Mouse (Mus musculus) mature B cell (primary cell): ENCODE results near the gene Homez.

Experiments used
- in situ Hi-C: fragments of 300-500 bp; cut with MboI; formaldehyde crosslinking; loops from 2 replicates; pipeline ENCODE4 v1.14.3; 2019

Gene Homez

DNA sequence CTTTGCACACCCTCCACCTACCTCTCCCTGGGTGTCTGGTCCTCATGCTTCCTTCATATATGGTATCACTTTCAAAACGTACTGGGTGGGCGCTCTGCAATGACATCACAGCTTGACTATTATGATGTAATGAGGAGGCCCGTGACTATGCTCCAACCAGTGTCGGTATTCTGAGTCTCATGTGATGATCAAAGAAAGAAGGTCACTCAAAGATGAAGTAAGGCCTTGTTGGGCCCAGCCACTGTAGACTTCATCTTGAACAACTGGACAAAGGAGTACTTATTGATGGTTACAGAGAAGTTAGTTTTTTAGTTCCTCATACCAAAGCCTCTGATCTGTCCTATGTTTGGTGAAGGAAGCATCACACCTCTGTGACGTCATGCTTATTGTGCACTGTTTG is at the start of gene Homez:
Homez (minus strand) TSS at position 101 of the 400 bp plus-strand sequence.
- in situ Hi-C loops = no loop called here

DNA sequence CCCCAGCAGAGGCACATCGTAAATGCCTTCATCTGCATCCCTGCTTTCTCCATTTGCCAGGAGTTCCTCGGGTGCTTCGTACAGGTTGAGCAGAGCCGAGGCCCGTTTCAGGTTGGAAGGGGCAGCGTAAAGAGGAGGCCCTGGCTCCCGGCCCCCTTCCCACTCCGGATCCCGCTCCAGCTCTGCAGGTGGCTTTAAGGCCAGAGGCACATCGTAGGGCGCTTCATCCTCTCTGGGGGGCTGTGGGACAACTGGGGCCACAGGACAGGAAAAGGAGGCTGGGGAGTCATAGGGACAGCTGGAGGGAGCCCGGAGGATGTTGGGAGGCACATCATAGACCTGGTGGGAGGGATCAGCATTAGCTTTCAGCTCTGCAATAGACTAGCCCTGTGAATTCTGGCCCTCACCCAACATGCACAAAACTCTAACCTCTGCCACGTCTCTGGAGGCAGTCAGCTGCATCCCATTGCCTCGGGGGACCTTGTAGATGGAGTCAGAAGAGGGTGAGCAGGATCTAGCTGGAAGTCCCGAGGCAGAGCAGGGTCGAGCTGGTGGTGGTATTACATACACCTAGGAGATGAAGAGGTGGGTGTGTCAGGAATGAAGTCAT is 49.4 kb upstream of the Homez start:
- in situ Hi-C loops = no loop called here

DNA sequence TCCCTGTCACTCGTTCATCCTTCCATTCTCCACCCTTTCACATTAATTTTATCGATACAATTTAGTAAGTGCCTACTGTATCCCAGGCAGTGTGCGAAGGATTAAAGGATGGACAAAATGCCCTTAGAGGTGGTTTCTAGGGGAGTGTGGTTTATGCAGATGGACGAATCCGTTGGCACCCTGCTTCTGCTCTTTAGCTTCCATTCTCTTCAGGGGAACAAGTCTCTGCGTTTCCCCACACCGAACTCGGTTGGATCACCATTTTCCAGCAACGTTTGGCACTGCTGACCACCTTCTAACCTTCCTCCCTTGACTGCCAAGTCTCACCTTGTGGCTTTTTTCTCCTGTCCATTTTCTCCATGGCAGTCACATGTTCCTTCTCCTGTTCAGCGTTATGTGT is 42.6 kb upstream of the Homez start:
- in situ Hi-C loops = no loop called here

DNA sequence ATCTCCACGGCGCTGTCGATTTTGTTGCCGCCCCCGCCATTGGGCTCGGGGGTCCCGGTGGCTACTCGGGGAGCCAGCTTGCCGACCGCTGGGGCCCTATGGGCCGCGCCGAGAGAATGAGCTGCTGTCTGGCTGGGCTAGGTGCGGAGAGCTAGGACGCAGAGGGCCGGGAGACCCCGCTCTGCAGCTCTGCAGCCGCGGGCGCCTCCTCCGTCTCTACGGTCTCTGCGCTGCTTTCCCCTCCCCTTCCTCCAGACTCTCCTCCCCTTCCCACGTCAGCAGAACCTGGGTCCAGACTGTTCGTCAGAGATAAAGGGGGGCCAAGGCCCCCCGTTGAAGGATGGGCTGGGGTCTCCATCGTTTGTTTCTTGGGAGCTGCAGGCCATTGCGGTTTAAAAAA is 42.1 kb upstream of the Homez start, which contains the start of gene Slc22a17:
Slc22a17 (minus strand) TSS at position 247 of the 400 bp plus-strand sequence.
- in situ Hi-C loops = no loop called here

DNA sequence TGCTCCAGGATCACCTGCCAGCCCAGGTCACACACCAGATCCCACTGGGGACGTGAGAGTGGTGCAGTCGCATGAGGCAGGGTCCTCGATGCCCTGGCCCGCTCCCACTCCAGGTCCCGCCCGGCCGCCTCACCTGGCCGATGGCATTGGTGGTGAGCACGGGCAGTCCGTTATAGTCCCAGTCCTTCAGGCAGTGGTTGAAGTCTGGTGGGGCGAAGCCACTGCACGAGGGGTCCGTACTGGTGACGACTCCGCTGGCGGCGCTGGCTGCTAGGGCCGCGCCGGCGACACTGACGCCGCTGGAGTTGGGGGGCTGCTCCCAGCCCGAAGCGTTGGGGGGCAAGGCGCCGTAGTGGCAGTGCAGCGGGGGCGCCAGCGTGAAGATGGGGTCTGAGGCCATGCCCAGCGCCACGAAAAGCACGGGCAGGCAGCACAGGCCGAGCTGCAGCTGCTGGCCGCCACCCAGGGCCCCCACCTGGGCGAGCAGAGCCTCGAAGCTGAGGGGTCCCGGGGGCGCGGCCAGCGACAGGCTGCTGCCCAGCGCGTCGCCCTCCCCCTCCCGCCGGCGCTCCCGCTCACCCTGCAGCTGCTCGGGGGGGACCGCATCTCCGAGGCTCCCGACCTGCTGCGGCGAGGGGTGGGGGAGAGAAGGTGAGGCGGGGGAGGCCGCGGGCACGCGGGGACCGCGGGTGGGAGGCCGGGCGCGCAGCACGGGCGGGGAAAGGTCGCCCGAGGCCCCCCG is 41.5 kb upstream of the Homez start:
- in situ Hi-C loops = no loop called here

DNA sequence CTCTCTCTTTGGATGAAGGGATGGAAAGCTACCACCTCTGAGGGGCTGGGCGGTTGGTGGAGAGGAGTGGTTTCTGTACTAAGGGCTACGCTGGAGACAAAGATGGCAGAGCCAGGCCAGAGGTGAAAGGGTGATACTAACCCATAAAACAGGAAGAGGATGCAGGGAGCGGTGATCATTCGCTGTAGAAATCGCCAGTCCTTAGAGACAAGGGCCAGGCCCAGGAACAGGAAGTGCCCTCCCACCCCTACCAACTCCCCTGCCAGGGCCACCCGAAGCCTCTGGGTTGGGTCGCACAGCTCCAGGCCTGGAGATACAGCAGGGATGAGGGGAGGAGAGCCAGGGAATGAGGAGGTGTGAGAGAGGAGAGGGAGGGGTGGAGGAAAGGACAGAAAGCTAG is 37.9 kb upstream of the Homez start:
- in situ Hi-C loops = loop anchor here (10.0 kb wide), 1 partner anchor 106 kb away; the partner anchor contains the start of gene Ngdn

DNA sequence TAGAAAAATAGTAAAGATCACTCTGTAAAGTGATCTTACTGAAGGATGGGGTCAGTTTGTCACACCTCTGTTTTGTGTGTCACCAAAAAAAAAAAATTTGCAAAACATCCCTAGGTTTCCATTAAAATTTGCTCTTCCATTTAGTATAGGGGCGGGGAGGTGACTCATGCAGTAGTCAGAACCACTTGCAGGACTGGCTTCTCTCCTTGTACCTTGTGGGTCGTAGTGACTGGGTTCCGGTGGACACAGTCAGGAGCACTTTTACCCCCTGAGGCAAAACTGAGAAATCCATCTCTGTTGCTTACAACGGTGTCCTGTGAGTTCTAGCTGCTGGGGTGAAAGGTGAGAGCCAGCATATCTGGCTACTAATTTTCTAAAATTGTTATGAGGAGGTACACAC is 32.9 kb upstream of the Homez start:
- in situ Hi-C loops = loop anchor here (10.0 kb wide), 1 partner anchor 111 kb away; the partner anchor contains the start of gene Ngdn

DNA sequence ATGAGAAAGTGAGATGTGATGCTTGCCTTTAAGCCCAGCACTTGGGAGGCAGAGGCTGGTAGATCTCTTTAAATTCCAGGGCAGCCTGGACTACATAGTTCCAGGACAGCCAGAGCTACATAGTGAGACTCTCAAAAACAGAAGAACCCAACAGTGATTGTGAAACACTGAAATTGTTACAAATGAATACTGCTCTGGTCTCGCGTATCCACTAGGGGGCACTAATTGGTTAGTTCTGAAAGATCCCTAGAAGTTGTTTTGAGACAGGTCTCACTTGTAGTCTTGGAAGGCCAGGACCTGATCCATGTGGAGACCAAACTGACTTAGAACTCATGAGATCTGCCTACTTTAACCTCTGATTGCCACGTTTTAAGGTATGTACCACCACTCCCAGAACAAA is 29.6 kb upstream of the Homez start:
- in situ Hi-C loops = loop anchor here (10.0 kb wide), 1 partner anchor 114 kb away; the partner anchor contains the start of gene Ngdn

DNA sequence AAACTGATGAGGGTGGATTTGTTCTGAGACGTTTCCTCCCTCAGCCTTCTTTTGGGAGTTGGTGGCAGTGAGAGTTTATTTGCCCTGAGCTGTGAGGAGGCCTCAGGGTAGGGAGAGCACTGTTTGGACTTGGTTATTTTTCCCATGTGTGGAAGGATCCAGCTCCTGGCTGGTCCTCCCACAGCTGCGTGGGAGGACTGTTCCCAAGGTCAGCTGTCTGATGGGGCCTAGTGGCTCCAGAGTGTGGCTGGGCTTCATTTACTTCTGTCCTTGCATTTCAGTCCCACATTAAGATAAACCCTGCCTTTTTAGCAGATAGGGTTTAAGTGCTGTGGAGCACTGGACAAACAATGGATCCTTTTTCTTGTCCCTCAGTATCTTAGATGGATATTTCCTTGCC is 26.7 kb upstream of the Homez start:
- in situ Hi-C loops = no loop called here

DNA sequence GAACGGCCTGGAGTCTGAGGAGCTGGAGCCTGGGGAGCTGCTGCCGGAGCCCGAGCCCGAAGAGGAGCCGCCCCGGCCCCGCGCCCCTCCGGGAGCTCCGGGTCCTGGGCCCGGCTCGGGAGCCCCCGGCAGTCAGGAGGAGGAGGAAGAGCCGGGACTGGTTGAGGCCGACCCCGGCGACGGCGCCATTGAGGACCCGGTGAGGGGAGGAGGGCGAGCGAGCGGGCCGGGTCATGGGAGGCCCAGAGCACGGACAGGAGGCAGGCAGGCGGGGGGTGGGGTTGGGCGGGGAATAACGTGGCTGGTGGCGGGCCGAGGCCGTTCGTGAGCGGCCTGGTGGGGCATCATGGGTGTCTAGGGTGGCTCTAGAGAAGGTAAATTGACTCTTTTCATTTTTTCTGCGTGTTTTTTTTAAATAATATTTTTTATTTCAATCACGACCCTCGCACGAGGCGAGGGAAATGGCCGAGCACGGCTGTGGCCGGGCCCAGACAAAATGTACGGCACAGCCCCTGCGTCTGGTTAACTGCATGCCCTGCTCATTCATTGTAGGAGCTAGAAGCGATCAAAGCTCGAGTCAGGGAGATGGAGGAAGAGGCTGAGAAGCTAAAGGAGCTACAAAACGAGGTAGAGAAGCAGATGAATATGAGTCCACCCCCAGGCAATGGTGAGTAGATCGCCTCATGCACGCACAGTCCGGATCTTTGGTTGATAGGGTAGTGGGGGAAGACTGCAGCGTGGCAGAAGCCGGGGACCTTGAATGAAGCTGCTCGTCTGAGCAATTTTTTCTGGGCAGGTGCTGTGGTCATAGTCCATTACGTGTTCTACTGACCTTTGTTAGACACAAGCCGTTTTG is 23.8 kb upstream of the Homez start:
- in situ Hi-C loops = no loop called here

DNA sequence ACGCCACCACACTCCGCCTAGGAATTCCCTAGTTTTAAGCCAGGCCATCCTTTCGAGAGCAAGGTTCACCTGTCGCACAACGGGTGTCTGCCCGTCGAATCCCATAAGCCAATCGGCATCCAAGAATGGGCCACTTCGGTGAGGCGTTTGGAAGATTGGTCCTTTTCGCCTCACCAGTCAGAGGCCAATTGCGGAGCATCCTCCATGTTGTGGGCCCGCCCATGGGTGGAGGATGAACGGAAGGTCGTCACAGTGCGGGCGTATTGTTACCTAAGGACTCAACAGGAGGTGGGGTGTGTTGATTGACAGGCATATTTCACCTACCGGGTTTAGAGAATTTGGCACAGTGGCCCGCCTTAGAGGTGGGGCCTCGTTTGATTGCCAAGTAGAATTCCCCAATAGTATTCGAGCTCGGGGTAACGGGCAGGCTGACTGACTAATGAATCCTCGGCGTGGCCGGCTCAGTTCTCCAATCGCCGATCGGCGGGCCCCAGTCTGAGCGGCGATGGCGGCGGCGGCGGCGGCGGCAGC is 23.0 kb upstream of the Homez start:
- in situ Hi-C loops = no loop called here

DNA sequence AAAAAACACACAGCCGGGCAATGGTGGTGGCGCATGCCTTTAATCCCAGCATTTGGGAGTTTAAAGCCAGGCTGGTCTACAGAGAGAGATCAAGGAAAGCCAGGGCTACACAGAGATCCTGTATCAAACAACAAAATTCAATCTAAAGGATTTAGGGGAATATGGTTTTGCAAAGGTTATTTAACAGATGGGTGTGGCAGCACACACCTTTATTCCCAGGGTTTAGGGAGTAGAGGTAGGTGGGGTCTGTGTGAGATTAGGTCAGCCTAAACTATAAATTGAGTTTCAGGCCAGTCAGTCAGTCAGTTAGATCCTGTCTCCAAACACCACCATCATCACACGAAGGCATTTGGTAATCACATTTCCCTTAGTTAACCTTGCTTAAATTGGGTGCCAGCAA is 21.4 kb upstream of the Homez start, which contains the start of gene Pabpn1:
Pabpn1 (plus strand) TSS at position 301 of the 400 bp plus-strand sequence.
- in situ Hi-C loops = no loop called here

DNA sequence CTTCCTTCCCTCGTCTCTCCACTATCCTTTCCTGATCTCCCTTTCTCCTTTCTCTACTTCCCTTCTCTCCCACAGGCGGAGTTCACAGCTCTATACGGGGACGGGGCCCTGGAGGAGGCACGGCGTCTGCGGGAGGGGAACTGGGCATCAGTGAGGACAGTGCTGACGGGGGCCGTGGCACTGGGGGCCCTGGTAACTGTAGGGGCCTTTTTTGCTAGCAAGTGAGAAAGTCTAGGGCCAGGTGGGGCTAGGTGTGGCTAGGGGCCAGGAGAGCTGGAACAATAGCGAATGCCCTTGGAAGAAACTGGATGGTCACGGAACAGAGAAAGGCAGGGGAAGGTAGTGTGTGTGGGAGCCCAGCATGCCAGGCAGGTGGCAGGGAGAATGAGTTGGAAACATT is 14.5 kb upstream of the Homez start:
- in situ Hi-C loops = no loop called here

DNA sequence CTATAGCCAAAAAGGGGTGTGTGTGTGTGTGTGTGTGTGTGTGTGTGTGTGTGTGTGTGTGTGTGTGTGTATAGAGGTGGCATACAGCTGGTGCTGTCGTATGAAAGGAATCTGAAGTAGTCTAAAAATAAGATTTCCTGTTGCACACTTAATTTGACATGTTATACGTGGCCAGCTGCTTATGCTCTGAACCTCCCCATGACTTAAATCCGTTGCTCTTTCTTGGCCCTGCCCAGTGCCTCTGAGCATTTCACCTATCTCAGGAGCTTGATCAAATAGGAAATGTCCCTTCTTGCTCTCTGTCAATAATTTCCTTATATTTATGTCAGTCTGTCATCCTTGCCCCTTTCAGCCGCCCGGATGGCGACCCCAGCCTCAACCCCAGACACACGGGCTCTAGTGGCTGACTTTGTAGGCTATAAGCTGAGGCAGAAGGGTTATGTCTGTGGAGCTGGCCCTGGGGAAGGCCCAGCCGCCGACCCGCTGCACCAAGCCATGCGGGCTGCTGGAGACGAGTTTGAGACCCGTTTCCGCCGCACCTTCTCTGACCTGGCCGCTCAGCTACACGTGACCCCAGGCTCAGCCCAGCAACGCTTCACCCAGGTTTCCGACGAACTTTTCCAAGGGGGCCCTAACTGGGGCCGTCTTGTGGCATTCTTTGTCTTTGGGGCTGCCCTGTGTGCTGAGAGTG is 13.4 kb upstream of the Homez start:
- in situ Hi-C loops = no loop called here

DNA sequence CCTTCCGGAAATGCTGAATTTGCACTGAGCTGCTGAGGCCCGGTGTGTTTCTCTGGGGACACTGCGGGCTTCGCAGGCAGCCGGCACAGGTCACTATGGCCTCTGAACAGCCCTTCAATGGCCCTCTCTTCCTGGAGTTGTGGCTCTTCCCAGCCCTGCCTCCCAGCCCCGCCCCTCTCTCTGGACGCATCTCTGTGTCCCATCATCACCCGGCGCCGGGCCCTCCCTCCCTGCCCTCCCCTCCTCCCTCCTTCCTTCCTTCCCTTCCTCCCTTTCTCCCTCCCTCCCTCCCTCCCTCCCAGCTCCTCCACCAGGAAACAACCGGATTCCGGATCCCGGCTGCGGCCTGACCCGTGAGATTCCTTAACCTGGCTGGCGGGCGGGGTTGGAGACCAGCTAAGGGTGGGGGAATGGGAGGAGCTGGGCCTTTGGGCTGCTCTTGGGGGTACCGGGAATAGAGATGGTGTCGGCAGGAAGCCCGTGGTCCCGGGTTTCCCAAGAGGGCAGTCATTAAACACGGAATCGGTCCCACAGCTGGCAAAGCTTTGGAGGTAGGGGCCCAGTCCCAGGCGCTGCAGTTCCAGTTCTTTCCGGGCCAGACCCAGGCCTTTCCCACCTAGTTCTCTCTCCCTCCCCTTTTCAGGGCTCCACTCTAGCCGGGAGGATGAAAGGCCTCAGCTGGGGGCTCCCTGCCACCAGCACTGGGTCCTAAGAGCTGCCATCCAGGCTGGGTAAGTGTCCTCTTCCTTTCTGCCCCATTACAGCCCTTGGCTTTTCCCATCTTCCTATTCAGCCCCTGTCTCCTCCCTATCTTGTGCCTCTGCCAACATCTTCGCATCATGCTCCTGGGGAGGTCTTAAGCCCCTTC is 12.6 kb upstream of the Homez start, which contains the start of the genes Bcl2l2 and Gm20521:
Bcl2l2 (plus strand) TSS at position 224 of the 868 bp plus-strand sequence.
Gm20521 (plus strand) TSS at position 288 of the 868 bp plus-strand sequence.
- in situ Hi-C loops = no loop called here

DNA sequence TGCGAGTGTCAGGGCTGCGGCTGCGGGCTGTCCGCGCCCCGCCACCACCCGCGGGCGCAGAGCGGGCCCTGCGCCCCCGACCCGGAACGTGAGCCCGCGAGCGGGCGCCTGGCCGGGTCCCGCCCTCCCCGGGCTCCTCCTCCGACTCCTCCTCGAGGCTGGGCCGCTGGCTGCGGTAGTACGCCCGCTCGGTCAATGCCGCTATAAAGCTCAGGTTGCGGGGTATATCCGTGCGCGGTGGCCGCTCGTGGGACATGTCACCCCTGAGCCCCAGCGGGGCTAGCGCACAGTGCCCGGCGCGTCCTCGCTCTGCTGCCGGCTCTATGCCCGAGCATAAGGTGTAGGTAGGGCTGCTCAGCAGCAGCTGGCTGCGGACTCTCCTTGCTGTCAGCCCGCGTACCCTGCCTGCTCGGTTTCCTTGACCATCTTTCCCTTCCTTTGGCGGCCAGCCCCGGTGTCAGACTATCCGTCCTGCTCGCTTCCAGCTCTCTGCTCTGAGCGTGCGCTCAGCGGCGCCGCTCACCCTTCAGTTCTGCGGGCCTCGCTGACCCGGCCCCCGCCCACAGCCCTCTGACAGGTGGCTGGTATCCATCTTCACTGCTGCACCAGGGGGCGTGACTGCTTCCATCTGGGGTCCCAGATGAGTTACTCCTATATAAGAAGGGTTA is 6.4 kb upstream of the Homez start, which contains the start of gene Ppp1r3e:
Ppp1r3e (minus strand) TSS at position 503 of the 668 bp plus-strand sequence.
- in situ Hi-C loops = no loop called here

DNA sequence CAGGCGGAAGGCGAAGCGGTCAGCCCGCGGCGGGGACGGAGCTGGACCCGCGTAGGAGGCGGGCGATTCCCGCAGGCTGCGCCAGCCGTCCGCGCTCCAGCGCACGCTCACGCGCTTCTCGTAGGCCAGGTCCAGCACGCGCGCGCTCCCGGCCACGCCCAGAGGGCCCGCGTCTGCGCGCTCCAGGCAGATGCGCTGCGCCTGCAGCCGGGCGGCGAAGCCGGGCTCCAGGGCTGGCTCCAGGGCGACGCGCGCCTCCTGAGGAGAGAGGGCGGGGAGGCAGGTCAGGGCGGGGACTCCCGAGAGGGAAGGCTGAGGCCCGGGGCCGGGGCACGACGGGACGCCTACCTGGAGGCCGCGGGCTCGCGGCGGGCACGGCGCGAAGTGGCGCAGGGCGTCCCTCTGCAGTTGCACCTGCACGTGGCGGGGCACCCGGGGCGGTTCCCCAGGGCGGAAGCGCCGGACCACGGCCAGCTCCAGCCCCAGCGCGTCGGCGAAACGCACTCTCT is 5.8 kb upstream of the Homez start:
- in situ Hi-C loops = no loop called here

DNA sequence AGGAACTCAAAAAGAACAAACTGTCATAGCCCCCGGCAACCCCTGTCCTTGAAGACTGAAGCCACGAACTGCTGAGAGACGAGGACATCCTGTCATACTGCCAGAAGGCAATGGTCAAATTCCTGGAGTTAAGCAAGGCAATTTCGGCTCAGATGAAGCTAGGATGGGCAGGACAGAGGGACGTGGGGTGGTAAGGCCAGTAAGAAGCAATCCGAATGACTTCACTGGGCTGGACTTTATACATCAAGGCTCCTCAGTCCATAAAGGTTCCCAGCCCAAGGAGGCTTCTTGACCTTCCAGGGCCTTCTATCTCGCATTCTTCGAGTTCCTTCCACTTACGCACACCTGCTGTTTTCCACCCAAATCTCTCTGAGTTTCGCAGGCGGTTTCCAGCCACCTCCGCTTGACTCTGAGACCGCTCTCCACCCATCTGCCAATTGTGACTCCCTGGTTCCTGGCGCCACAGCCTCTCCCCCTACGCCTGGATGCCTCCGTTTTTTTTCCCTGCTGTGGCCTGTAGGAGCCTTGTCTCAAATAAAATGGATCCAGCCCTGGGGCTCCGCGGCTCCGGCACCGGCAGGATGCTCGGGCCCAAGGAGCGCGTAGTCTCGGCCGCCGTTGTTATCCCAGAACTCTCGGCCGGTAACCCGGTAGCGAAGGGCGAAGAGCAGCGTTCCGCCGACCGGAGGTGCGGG is 5.2 kb upstream of the Homez start:
- in situ Hi-C loops = no loop called here

DNA sequence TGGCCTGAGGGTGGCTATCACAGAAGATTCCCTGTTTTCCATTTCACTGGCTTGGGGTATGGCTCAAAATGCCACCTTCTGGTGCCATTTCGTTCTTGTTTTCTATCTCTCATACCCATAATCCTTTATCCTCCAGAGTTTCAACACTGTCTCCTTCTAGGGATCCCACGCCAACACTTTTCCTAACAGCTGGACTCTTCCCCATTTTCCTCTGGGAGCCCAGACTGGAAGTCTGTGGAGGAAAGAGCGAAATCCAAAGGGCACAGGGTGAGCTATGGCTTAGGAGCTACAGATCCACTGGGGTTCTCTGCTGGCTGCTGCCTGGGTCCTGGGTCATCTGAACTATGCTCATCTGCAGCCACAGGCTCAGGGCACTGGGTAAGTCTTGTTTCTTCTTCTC is 3.4 kb upstream of the Homez start:
- in situ Hi-C loops = no loop called here
